Mouse (Mus musculus) E14TG2a.4 (cell line): Measurements from ENCODE around the gene Teddm3.

Source experiments
- CTCF ChIP-seq: conservative IDR thresholded peaks from 2 replicates; pipeline ENCODE4 v1.5.1; 2014; ENCODE audit warnings: low read length
- NANOG ChIP-seq: IDR thresholded peaks from 2 replicates; pipeline ENCODE4 v1.6.1; 2014; ENCODE audit warnings: borderline replicate concordance, low read length, mixed read lengths

GRCm38 (mm10) chr16:21197542-21197941, 43.7 kb upstream of the Teddm3 start:
- TF ChIP-seq CTCF (no peak), NANOG (no peak)
